ENCODE assay signal across 21 mouse cellular contexts in the genomic region with DNA sequence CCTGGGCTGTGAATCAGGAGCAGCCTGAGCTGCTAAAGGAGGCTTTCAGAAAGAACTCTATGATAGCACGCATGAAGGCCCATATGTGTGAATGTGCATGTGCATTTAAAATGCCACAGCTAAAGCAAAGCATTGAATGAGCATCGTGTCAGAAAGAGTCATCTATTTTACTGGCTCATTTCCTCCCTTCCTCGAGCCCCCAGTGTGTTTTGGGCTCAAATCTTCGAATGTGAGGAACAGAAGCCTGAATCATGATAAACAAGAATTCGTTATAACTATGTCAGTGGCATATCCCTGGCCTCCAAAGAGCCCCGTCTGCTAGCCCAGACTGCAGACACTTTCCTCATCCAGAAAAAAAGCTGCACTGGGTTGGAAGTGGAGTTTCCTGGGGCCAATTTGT.
DNase-seq lines count a peak whose midpoint lies in the region; ATAC-seq and TF ChIP-seq lines count a peak whose summit lies in the region.
"Had no signal": no experiment of that assay in that cellular context is flagged by ENCODE, and none has a peak within 500 bp of the region (broad histone marks: within the 10 kb centered on the region; RNA-seq: fewer than 3 reads in every experiment).

No protein-coding gene starts in this region.

- H3K27ac ChIP-seq in hindbrain, embryonic 12.5 days, result peak overlapping the region; percentile 30; the same call in 1 of the 2 replicates
- H3K27ac ChIP-seq in hindbrain, embryonic 14.5 days, result no peak overlapping the region
- H3K27ac ChIP-seq in forebrain, embryonic 14.5 days (ENCODE audit: low read depth, low read length), result no peak overlapping the region
- H3K27ac ChIP-seq in hindbrain, postnatal 0 days, result peak overlapping the region; percentile 7; the same call in 1 of the 2 replicates
- H3K27ac ChIP-seq: midbrain, embryonic 15.5 days; neural tube, embryonic 12.5 days had no signal

- ATAC-seq in hindbrain, embryonic 12.5 days (ENCODE audit: low FRiP score), result no peak
- no peak for ATAC-seq in hindbrain, embryonic 14.5 days (ENCODE audit: low FRiP score)
- ATAC-seq in forebrain, embryonic 14.5 days, result peak; percentile 46; the same call in 1 of the 2 replicates
- ATAC-seq in hindbrain, postnatal 0 days, result no peak
- ATAC-seq in activated CD4-positive, CD25-positive, alpha-beta regulatory T cell, adult 4 months, result no peak
- no peak for ATAC-seq in CD4-positive, CD25-positive, alpha-beta regulatory T cell, adult 4 months
- ATAC-seq: intestine, embryonic 16.5 days; midbrain, embryonic 15.5 days had no signal

- DNase-seq in hindbrain, embryonic 14.5 days (ENCODE audit: low spot score), result no peak
- peak; percentile 29 to 48 for DNase-seq in layer of hippocampus, postnatal 14 days (ENCODE audit: low spot score in 2 of 2)
- no peak for DNase-seq in layer of hippocampus, adult 9-11 months
- peak; percentile 67 for DNase-seq in forebrain, embryonic 14.5 days (ENCODE audit: low spot score)
- DNase-seq in hindbrain, postnatal 0 days (ENCODE audit: low spot score), result no peak
- DNase-seq: adrenal gland, postnatal 10 days; B cell, adult 2 months; kidney, postnatal 36 days; left cerebral cortex, postnatal 4 days; liver; lung, postnatal 4 days; right cerebral cortex, postnatal 14 days; thymus, postnatal 14 days had no signal

- no peaks in the 10 kb centered on the region for H3K9me3 ChIP-seq in hindbrain, embryonic 12.5 days (replicated peaks)
- no peaks in the 10 kb centered on the region for H3K9me3 ChIP-seq in hindbrain, embryonic 14.5 days (ENCODE audit: control insufficient read depth, low read length)
- H3K9me3 ChIP-seq in forebrain, embryonic 14.5 days (replicated peaks; ENCODE audit: control insufficient read depth, low read length), result no peaks in the 10 kb centered on the region
- no peaks in the 10 kb centered on the region for H3K9me3 ChIP-seq in hindbrain, postnatal 0 days (ENCODE audit: low read length)
- H3K9me3 ChIP-seq: embryonic facial prominence, embryonic 13.5 days; midbrain, embryonic 15.5 days; neural tube, embryonic 12.5 days had no signal

- H3K4me2 ChIP-seq in hindbrain, embryonic 12.5 days (replicated peaks), result no peak overlapping the region
- H3K4me2 ChIP-seq in hindbrain, embryonic 14.5 days (replicated peaks), result no peak overlapping the region
- no peak overlapping the region for H3K4me2 ChIP-seq in forebrain, embryonic 14.5 days (ENCODE audit: low read length)
- H3K4me2 ChIP-seq in hindbrain, postnatal 0 days (ENCODE audit: low read depth, low read length), result no peak overlapping the region
- H3K4me2 ChIP-seq: embryonic facial prominence, embryonic 13.5 days; midbrain, embryonic 15.5 days; neural tube, embryonic 12.5 days had no signal

- peaks cover 13% of the 10 kb centered on the region for H3K4me1 ChIP-seq in hindbrain, embryonic 12.5 days
- H3K4me1 ChIP-seq in hindbrain, embryonic 14.5 days (replicated peaks; ENCODE audit: control insufficient read depth, insufficient read depth, low read length), result peaks cover 15% of the 10 kb centered on the region; the same call in 1 of the 2 replicates
- H3K4me1 ChIP-seq in forebrain, embryonic 14.5 days (ENCODE audit: control insufficient read depth, insufficient read depth, low read length), result peaks cover 21% of the 10 kb centered on the region
- H3K4me1 ChIP-seq in hindbrain, postnatal 0 days (ENCODE audit: insufficient read depth, low read length), result no peaks in the 10 kb centered on the region; the same call in none of the 2 replicates
- H3K4me1 ChIP-seq: neural tube, embryonic 12.5 days had no signal

- no peak overlapping the region for H3K9ac ChIP-seq in hindbrain, embryonic 12.5 days
- H3K9ac ChIP-seq in hindbrain, embryonic 14.5 days, result no peak overlapping the region
- H3K9ac ChIP-seq in forebrain, embryonic 14.5 days (ENCODE audit: low read length), result no peak overlapping the region
- H3K9ac ChIP-seq in hindbrain, postnatal 0 days (replicated peaks; ENCODE audit: low read length), result no peak overlapping the region
- H3K9ac ChIP-seq: embryonic facial prominence, embryonic 13.5 days; midbrain, embryonic 15.5 days; neural tube, embryonic 12.5 days had no signal

- H3K27me3 ChIP-seq in hindbrain, embryonic 12.5 days, result 0 out of 2 replicates have a peak, but pooled peaks cover 3% of the 10 kb centered on the region
- no peaks in the 10 kb centered on the region for H3K27me3 ChIP-seq in hindbrain, embryonic 14.5 days (ENCODE audit: control insufficient read depth, insufficient read depth, low read length)
- no peaks in the 10 kb centered on the region for H3K27me3 ChIP-seq in forebrain, embryonic 14.5 days (replicated peaks; ENCODE audit: control insufficient read depth, insufficient read depth, low read length)
- no peaks in the 10 kb centered on the region for H3K27me3 ChIP-seq in hindbrain, postnatal 0 days (ENCODE audit: insufficient read depth, low read length)
- H3K27me3 ChIP-seq: embryonic facial prominence, embryonic 13.5 days; midbrain, embryonic 15.5 days; neural tube, embryonic 12.5 days had no signal

- no peaks in the 10 kb centered on the region for H3K36me3 ChIP-seq in hindbrain, embryonic 12.5 days
- H3K36me3 ChIP-seq in hindbrain, embryonic 14.5 days (replicated peaks; ENCODE audit: control insufficient read depth, insufficient read depth), result no peaks in the 10 kb centered on the region
- H3K36me3 ChIP-seq in forebrain, embryonic 14.5 days (ENCODE audit: control insufficient read depth, insufficient read depth, low read length), result no peaks in the 10 kb centered on the region
- no peaks in the 10 kb centered on the region for H3K36me3 ChIP-seq in hindbrain, postnatal 0 days (ENCODE audit: insufficient read depth, low read length)
- H3K36me3 ChIP-seq: embryonic facial prominence, embryonic 13.5 days; midbrain, embryonic 15.5 days; neural tube, embryonic 12.5 days had no signal

- H3K4me3 ChIP-seq in hindbrain, embryonic 12.5 days, result no peak overlapping the region
- H3K4me3 ChIP-seq in hindbrain, embryonic 14.5 days (replicated peaks; ENCODE audit: low read length), result no peak overlapping the region
- H3K4me3 ChIP-seq in forebrain, embryonic 14.5 days (ENCODE audit: low read depth, low read length), result no peak overlapping the region
- no peak overlapping the region for H3K4me3 ChIP-seq in hindbrain, postnatal 0 days (ENCODE audit: low read length)
- H3K4me3 ChIP-seq: embryonic facial prominence, embryonic 13.5 days; erythroblast, embryonic 14.5 days; midbrain, embryonic 15.5 days; neural tube, embryonic 12.5 days had no signal

- WGBS in hindbrain, embryonic 12.5 days, result 68% methylated on average over 6 of the region's 6 CpGs
- WGBS in hindbrain, embryonic 14.5 days, result 65% methylated on average over 6 of the region's 6 CpGs
- 39% methylated on average over 6 of the region's 6 CpGs for WGBS in forebrain, embryonic 14.5 days
- WGBS in hindbrain, postnatal 0 days, result 49% methylated on average over 6 of the region's 6 CpGs

- no peak for TF ChIP-seq CTCF in hindbrain, postnatal 0 days (IDR thresholded peaks at IDR 0.05; ENCODE audit: low read depth)

Comparison
In these comparisons a context has a peak if more than half of its experiments do, and no peak if none do; other contexts are left out.
1. H3K27ac ChIP-seq: peak in hindbrain, embryonic 12.5 days (single experiment) and hindbrain, postnatal 0 days (single experiment); none in hindbrain, embryonic 14.5 days (single experiment) and forebrain, embryonic 14.5 days (single experiment).
2. DNase-seq: peak in layer of hippocampus, postnatal 14 days (2 of 2) and forebrain, embryonic 14.5 days (single experiment); none in hindbrain, embryonic 14.5 days (single experiment), layer of hippocampus, adult 9-11 months (single experiment) and hindbrain, postnatal 0 days (single experiment).